Mouse (Mus musculus) myocyte (in vitro differentiated cells): ENCODE results near the gene Upf2. TPM values are rescaled to one million over a fixed set of nuclear protein-coding genes. Genes with fewer than 3 reads are reported as not detected.

Source experiments
- H3K27me3 ChIP-seq: one replicate; pipeline ENCODE4 v1.6.1; 2011; ENCODE audit not compliant: control insufficient read depth, insufficient read depth, insufficient read length
- H3K36me3 ChIP-seq: one replicate; pipeline ENCODE4 v1.6.1; 2011; ENCODE audit not compliant: control insufficient read depth, insufficient read depth
- H3K4me2 ChIP-seq: one replicate; pipeline ENCODE4 v1.6.1; 2011; ENCODE audit warnings: low read depth, control low read depth
- H3K4me3 ChIP-seq: one replicate; pipeline ENCODE4 v1.5.1; 2011; ENCODE audit warnings: mild to moderate bottlenecking, control low read depth, moderate library complexity
- H3K79me2 ChIP-seq: one replicate; pipeline ENCODE4 v1.6.1; 2011; ENCODE audit not compliant: control insufficient read depth, insufficient read depth
- H3ac ChIP-seq: one replicate; pipeline ENCODE4 v1.6.1; 2011; ENCODE audit not compliant: control insufficient read depth, insufficient read length
- CEBPB ChIP-seq: IDR thresholded peaks from 2 replicates; pipeline ENCODE4 v1.6.1; 2011; ENCODE audit warnings: mild to moderate bottlenecking, moderate library complexity; ENCODE audit not compliant: poor library complexity, insufficient read depth, severe bottlenecking
- E2F4 ChIP-seq: IDR thresholded peaks from one replicate; pipeline ENCODE4 v1.6.1; 2011; ENCODE audit warnings: mild to moderate bottlenecking, control low read depth, moderate library complexity; ENCODE audit not compliant: insufficient read depth
- MAX ChIP-seq: IDR thresholded peaks from one replicate; pipeline ENCODE4 v1.6.1; 2011; ENCODE audit warnings: low read depth, mild to moderate bottlenecking, control low read depth
- MYOD1 ChIP-seq, 3 experiments: IDR thresholded peaks; one replicate each; pipeline ENCODE4 v1.6.1; 2011; ENCODE audit warnings: control low read depth in 2 of 3, low read depth in 2 of 3, mild to moderate bottlenecking in 2 of 3, moderate library complexity in 1 of 3; ENCODE audit not compliant: insufficient read length in 2 of 3, control insufficient read depth in 1 of 3
- MYOG ChIP-seq, 3 experiments: IDR thresholded peaks; one replicate each; pipeline ENCODE4 v1.6.1; 2011; ENCODE audit warnings: control low read depth in 2 of 3, low read depth in 2 of 3, mild to moderate bottlenecking in 2 of 3; ENCODE audit not compliant: insufficient read length in 2 of 3, control insufficient read depth in 1 of 3, insufficient read depth in 1 of 3
- POLR2A ChIP-seq: IDR thresholded peaks from one replicate; pipeline ENCODE4 v1.6.1; 2011; ENCODE audit warnings: low read depth, mild to moderate bottlenecking, control low read depth, moderate library complexity; ENCODE audit not compliant: insufficient read length
- POLR2AphosphoS2 ChIP-seq: IDR thresholded peaks from one replicate; pipeline ENCODE4 v1.6.1; 2011; ENCODE audit warnings: low read depth, control low read depth; ENCODE audit not compliant: insufficient read length
- REST ChIP-seq: IDR thresholded peaks from one replicate; pipeline ENCODE4 v1.6.1; 2011; ENCODE audit warnings: mild to moderate bottlenecking, control low read depth, moderate library complexity; ENCODE audit not compliant: insufficient read depth, insufficient read length
- SRF ChIP-seq: IDR thresholded peaks from one replicate; pipeline ENCODE4 v1.6.1; 2011; ENCODE audit warnings: low read depth; ENCODE audit not compliant: control insufficient read depth, insufficient read length
- TCF12 ChIP-seq: IDR thresholded peaks from one replicate; pipeline ENCODE4 v1.6.1; 2011; ENCODE audit warnings: mild to moderate bottlenecking, control low read depth; ENCODE audit not compliant: poor library complexity, insufficient read depth, severe bottlenecking
- TCF3 ChIP-seq: IDR thresholded peaks from one replicate; pipeline ENCODE4 v1.6.1; 2011; ENCODE audit warnings: low read depth, control low read depth; ENCODE audit not compliant: insufficient read length
- USF1 ChIP-seq: IDR thresholded peaks from one replicate; pipeline ENCODE4 v1.6.1; 2011; ENCODE audit warnings: low read depth, mild to moderate bottlenecking, control low read depth, moderate library complexity
- polyA plus RNA-seq: library from polyadenylated mRNA; unstranded; fragments of >200 nt; fragmentation: generic; extraction: Trizol; gene quantifications from one replicate; pipeline ENCODE4 v1.2.1, GENCODE M21; 2012; ENCODE audit warnings: missing spikeins

Gene Upf2
- polyA plus RNA-seq, 1 experiment: 3.8 TPM

DNA sequence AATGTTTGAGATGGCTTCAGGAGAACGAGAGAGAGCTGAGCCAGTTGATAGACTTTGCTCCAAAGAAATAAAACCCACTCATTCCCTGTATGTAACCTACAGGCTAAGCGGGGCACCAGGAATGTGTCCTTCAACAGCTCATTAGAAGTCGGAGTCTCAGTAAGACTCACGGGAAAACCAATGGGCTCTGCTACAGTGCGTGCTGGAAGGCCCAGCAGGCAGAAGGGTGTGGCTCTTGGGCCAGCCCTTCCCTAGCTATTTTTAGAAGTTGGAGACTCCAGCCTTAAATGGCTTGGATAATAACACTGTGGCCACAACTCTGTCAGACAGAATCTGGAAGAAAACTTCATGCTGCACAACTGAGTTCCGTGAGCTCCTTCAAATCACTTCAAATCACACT, 147.7 kb downstream of the Upf2 start:
- Histone ChIP-seq H3K79me2 (no peaks in the 10 kb centered on the region), H3ac (no peak overlapping the region), H3K27me3 (no peaks in the 10 kb centered on the region), H3K4me2 (peak overlapping the region; percentile 94), H3K4me3 (no peak overlapping the region), H3K36me3 (no peaks in the 10 kb centered on the region)
- no peak for TF ChIP-seq MAX
- peak; percentile 24 for TF ChIP-seq POLR2A
- TF ChIP-seq SRF: peak; percentile 87
- no peak for TF ChIP-seq CEBPB
- no peak for TF ChIP-seq POLR2AphosphoS2

DNA sequence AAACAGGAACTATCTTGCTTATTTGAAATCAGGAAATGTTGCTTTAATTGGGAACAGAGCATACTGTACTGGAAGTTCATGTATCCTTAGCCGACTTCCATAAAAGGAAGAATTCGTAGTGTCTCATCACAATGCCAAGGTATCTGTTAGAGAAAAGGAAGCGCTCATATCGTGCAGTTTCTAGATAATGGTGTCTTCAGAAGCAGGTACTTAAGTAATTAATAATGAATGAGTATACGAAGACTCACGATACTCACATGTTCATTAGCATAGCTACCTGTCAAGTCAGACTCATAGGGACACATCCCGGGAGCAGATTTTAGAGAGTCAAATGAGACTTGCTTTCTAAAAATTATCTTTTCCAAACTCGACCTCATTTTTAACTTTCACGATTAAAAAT, 148.2 kb downstream of the Upf2 start:
- Histone ChIP-seq H3ac (no peak overlapping the region), H3K79me2 (no peaks in the 10 kb centered on the region), H3K4me3 (no peak overlapping the region), H3K36me3 (no peaks in the 10 kb centered on the region), H3K27me3 (no peaks in the 10 kb centered on the region), H3K4me2 (peak overlapping the region; percentile 94)
- TF ChIP-seq POLR2AphosphoS2 (no peak), MYOG (IDR thresholded peaks at IDR 0.05; ENCODE audit: control insufficient read depth in 1 of 3, insufficient read depth in 1 of 3, insufficient read length in 2 of 3, low read depth in 2 of 3) (no peak), CEBPB (no peak), SRF (no peak), USF1 (no peak), REST (no peak), POLR2A (no peak), MAX (no peak), MYOD1 (IDR thresholded peaks at IDR 0.05; ENCODE audit: control insufficient read depth in 1 of 3, insufficient read length in 2 of 3, low read depth in 2 of 3) (no peak), TCF12 (no peak), E2F4 (no peak), TCF3 (no peak)

DNA sequence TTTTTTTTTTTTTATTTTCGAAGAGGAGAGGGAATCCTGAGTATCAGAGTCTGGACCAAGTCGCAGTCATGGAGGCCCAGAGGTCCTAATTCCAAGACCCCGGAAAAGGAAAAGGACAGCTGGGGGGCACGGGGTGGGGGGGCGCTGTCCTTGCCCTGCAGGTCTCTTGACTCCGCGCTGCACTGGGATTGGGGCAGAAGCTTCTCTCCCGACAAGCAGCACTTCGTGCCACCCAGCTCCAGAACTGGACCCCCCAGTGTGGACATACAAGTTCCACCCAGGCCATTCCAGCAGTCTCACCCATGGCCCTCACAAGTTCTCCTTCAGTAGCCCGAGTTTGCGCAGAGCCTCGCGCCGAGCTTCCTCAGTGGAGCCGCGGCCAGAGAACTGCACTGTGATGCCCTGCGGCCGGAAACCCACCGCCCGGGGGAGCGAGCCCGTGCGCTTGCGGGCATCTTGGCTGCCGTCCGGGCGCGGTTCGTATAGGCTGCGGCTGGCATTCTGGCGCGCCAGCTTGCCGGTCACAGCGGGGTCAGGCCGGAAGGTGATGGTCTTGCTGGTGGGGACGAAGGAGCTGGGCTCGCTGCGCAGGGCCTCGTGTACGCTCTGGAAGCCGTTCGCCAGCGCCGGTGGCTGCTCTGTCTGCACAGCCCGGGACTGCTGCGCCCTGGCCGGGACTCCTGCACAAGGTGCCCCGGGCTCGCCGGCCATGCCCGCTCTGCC, 148.9 kb downstream of the Upf2 start:
- Histone ChIP-seq H3K4me2 (peak overlapping the region; percentile 45), H3K27me3 (no peaks in the 10 kb centered on the region)

DNA sequence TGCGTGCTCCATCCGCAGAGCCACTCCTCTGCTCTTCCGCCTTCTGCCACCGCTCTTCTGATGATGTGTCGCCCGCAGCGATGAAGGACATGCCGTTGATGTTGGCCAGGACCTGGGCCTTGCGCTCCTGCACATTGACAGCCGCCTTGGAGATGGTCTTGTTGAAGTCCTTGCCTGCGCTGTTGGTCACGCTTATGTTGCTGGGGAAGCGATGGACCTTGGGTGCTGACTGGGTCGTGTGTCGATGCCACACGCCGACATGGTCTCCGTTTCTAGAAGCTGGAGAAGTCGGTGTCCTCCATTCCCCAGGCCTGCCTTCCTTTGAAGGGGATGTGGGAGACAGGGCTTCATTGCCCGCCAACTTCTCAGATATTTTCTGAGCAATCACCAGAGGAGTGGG, 149.5 kb downstream of the Upf2 start:
- Histone ChIP-seq H3K79me2 (no peaks in the 10 kb centered on the region), H3K36me3 (no peaks in the 10 kb centered on the region), H3K4me3 (no peak overlapping the region), H3K4me2 (no peak overlapping the region), H3K27me3 (no peaks in the 10 kb centered on the region), H3ac (no peak overlapping the region)
- TF ChIP-seq CEBPB (no peak), POLR2A (no peak), POLR2AphosphoS2 (no peak), SRF (no peak), TCF12 (no peak), E2F4 (no peak), MYOG (IDR thresholded peaks at IDR 0.05; ENCODE audit: control insufficient read depth in 1 of 3, insufficient read depth in 1 of 3, insufficient read length in 2 of 3, low read depth in 2 of 3) (no peak), TCF3 (no peak), MYOD1 (IDR thresholded peaks at IDR 0.05; ENCODE audit: control insufficient read depth in 1 of 3, insufficient read length in 2 of 3, low read depth in 2 of 3) (no peak), REST (no peak), MAX (no peak), USF1 (no peak)

More for the DNA sequence above, 148.9 kb downstream of the Upf2 start:
- H3K79me2 ChIP-seq: no peaks in the 10 kb centered on the region
- no peaks in the 10 kb centered on the region for H3K36me3 ChIP-seq
- H3K4me3 ChIP-seq: no peak overlapping the region
- TF ChIP-seq REST: no peak
- TF ChIP-seq POLR2A: no peak
- H3ac ChIP-seq: no peak overlapping the region

DNA sequence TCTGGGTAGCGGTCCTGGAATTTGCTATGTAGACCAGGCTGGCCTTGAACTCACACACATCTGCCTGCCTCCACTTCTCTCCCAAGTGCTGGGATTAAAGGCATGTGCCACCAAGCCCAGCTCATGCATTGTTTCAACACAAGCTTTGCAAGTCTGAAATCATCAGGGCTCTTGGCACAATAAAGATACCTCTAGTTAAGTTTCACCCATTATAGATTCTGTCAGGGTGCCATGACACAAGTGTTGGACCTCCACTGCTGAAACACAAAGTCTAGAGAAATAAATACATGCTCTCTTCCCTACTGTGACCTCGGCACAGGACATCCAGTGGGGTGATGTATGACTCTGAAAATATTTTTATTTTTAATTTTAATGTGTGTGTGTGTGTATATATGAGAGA, 154.2 kb downstream of the Upf2 start:
- H3K36me3 ChIP-seq: no peaks in the 10 kb centered on the region
- no peak overlapping the region for H3K4me2 ChIP-seq
- H3K27me3 ChIP-seq: no peaks in the 10 kb centered on the region
- H3K79me2 ChIP-seq: no peaks in the 10 kb centered on the region
- no peak overlapping the region for H3ac ChIP-seq
- H3K4me3 ChIP-seq: no peak overlapping the region
- TF ChIP-seq REST: no peak
- no peak for TF ChIP-seq CEBPB
- TF ChIP-seq POLR2AphosphoS2: no peak
- no peak for TF ChIP-seq MYOD1 (IDR thresholded peaks at IDR 0.05; ENCODE audit: control insufficient read depth in 1 of 3, insufficient read length in 2 of 3, low read depth in 2 of 3)
- TF ChIP-seq MYOG (IDR thresholded peaks at IDR 0.05; ENCODE audit: control insufficient read depth in 1 of 3, insufficient read depth in 1 of 3, insufficient read length in 2 of 3, low read depth in 2 of 3): no peak
- TF ChIP-seq TCF12: no peak
- TF ChIP-seq USF1: no peak
- TF ChIP-seq POLR2A: no peak
- no peak for TF ChIP-seq MAX
- TF ChIP-seq SRF: no peak
- TF ChIP-seq TCF3: no peak

Other genes starting within 250 kb of the Upf2 start
- 1.1 TPM for gene Camk1d, start 237.0 kb upstream of the Upf2 start, polyA plus RNA-seq
- gene Nudt5, start 106.5 kb upstream of the Upf2 start, polyA plus RNA-seq: 38.1 TPM
- 102 TPM for gene Cdc123, start 106.3 kb upstream of the Upf2 start, polyA plus RNA-seq
- 0.24 TPM for gene Gm13199, start 88.5 kb upstream of the Upf2 start, polyA plus RNA-seq
- 28.2 TPM for gene Sec61a2, start 56.0 kb upstream of the Upf2 start, polyA plus RNA-seq
- gene Dhtkd1, start 8.7 kb upstream of the Upf2 start, polyA plus RNA-seq: 0.12 TPM
- 0.94 TPM for gene Proser2, start 178.7 kb downstream of the Upf2 start, polyA plus RNA-seq